Mouse (Mus musculus) heart, postnatal 0 days (tissue): ENCODE data around the gene Plcz1.

Experiments used
- CTCF ChIP-seq: IDR thresholded peaks from 2 replicates; pipeline ENCODE4 v1.5.1; 2016; ENCODE audit warnings: antibody characterized with exemption, control low read depth, low read depth
- EP300 ChIP-seq: IDR thresholded peaks from 2 replicates; pipeline ENCODE4 v1.6.1; 2016; ENCODE audit warnings: antibody characterized with exemption, low read depth

DNA sequence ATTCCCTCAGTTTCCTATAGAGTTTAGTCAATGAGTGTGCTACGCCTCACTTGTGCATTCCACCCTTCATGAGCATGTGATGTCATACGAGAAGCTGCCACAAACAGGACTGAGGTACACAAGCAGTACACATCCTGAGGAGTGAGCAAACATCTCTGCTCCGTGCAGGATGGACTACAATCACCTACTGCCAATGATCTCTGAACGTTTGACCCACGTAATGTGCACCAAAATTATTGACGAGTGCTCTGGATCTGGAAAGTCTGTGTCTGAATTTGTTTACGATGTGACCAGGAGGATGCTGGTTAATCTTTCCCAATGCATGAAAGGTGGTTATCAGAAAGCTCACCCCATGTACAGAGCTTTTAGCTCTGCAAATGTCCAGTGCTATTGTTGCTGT is 16.9 kb downstream of the Plcz1 start:
- TF ChIP-seq CTCF: no peak
- no peak for TF ChIP-seq EP300
